In genomic region chr2:127136979-127137378, GRCm38 (mm10) we compare ENCODE assay signal across 8 mouse cellular contexts. TPM values are rescaled to one million over a fixed set of nuclear protein-coding genes. Genes with fewer than 3 reads are reported as not detected.
DNase-seq lines count a peak whose midpoint lies in the region; ATAC-seq lines count a peak whose summit lies in the region.

No protein-coding gene starts in this region.

- DNase-seq in layer of hippocampus, adult 11-12 months (ENCODE audit: low spot score): peak; percentile 48
- no peak for DNase-seq in layer of hippocampus, postnatal 36 days
- DNase-seq in ZHBTc4 (ENCODE audit: low read depth, low spot score): peak; percentile 64
- DNase-seq in forelimb bud, embryonic 11.5 days (ENCODE audit: low read depth, low spot score): peak; percentile 83
- DNase-seq in lung, adult 18-20 months: peak; percentile 54 to 69
- DNase-seq in retina, postnatal 7 days (ENCODE audit: low read depth, low spot score): peak; percentile 23
- DNase-seq in yolk sac, embryonic 10.5 days (ENCODE audit: low spot score): no peak

- H3K9ac ChIP-seq in intestine, embryonic 15.5 days: no peak overlapping the region

- H3K4me2 ChIP-seq in intestine, embryonic 15.5 days (replicated peaks): no peak overlapping the region

- no peak overlapping the region for H3K4me3 ChIP-seq in intestine, embryonic 15.5 days (replicated peaks)

- WGBS in intestine, embryonic 15.5 days: 15% methylated on average over 5 of the region's 5 CpGs

- H3K36me3 ChIP-seq in intestine, embryonic 15.5 days: peaks cover 15% of the 10 kb centered on the region; the same call in 1 of the 2 replicates

- peak; percentile 64 for ATAC-seq in intestine, embryonic 15.5 days

- peaks cover 22% of the 10 kb centered on the region for H3K4me1 ChIP-seq in intestine, embryonic 15.5 days (replicated peaks)

- H3K27ac ChIP-seq in intestine, embryonic 15.5 days: no peak overlapping the region

- H3K9me3 ChIP-seq in intestine, embryonic 15.5 days: no peaks in the 10 kb centered on the region

- no peaks in the 10 kb centered on the region for H3K27me3 ChIP-seq in intestine, embryonic 15.5 days (replicated peaks)

RNA-seq across cellular contexts. Expression of gene Ncaph, which starts 3.2 kb away (rescaled TPM):
- 1 to 10 TPM; 1.3 to 1.7 TPM for total RNA-seq in layer of hippocampus, postnatal 36 days (2021)
- polyA plus RNA-seq in intestine, embryonic 15.5 days (2015; fragmentation: Nextera tagmentation; extraction: Ambion mirVana): 66.8 and 73.6 TPM in 2 replicates

RNA-seq across cellular contexts. Expression of gene Itpripl1, which starts 6.3 kb away (rescaled TPM):
- total RNA-seq in layer of hippocampus, postnatal 36 days (2021): 1 to 10 TPM; 2.4 to 3.8 TPM
- 25.2 and 27.1 TPM in 2 replicates for polyA plus RNA-seq in intestine, embryonic 15.5 days (2015; fragmentation: Nextera tagmentation; extraction: Ambion mirVana)

Comparison
In these comparisons a context has a peak if more than half of its experiments do, and no peak if none do; other contexts are left out.
1. DNase-seq: peak in layer of hippocampus, adult 11-12 months (single experiment), ZHBTc4 (single experiment), forelimb bud, embryonic 11.5 days (single experiment), lung, adult 18-20 months (2 of 2) and retina, postnatal 7 days (single experiment); none in layer of hippocampus, postnatal 36 days (0 of 2) and yolk sac, embryonic 10.5 days (single experiment).